Mouse (Mus musculus): ENCODE data around the gene Taf3. TPM values are rescaled to one million over a fixed set of nuclear protein-coding genes. Genes with fewer than 3 reads are reported as not detected.

The Taf3 gene
- total and polyA plus RNA-seq, 2 experiments: 1.1 to 2.6 TPM

GRCm38 (mm10) chr2:9996111-9996510, 52.3 kb downstream of the Taf3 start:
- WGBS: 81% methylated on average over 5 of the region's 5 CpGs
- H3K27me3 ChIP-seq (ENCODE audit: control insufficient read depth, insufficient read depth, low read length): no peaks in the 10 kb centered on the region
- peaks cover 17% of the 10 kb centered on the region; the same call in 1 of the 2 replicates for H3K79me2 ChIP-seq (ENCODE audit: control insufficient read depth, insufficient read depth, low read length)
- DNase-seq (ENCODE audit: extremely low read depth, low read depth, low spot score): peak; percentile 37
- no peak overlapping the region for H3K4me3 ChIP-seq (ENCODE audit: insufficient read depth, low read depth, low read length)
- H3K27ac ChIP-seq (replicated peaks; ENCODE audit: insufficient read depth, low read depth, low read length): no peak overlapping the region
- no peaks in the 10 kb centered on the region for H3K36me3 ChIP-seq (ENCODE audit: control insufficient read depth, insufficient read depth, low read length)
- TF ChIP-seq CTCF (IDR thresholded peaks at IDR 0.05; ENCODE audit: low read depth, low read length) (no peak), POLR2A (IDR thresholded peaks at IDR 0.05; ENCODE audit: extremely low read depth, insufficient read depth, low read length) (no peak)
- no peak overlapping the region for H3K9ac ChIP-seq (ENCODE audit: low read depth, low read length)
- H3K4me1 ChIP-seq (ENCODE audit: control insufficient read depth, insufficient read depth, low read length): no peaks in the 10 kb centered on the region

GRCm38 (mm10) chr2:9990690-9991229, 57.6 kb downstream of the Taf3 start:
- DNase-seq (ENCODE audit: extremely low read depth, low read depth, low spot score): peak; percentile 18
- Histone ChIP-seq H3K4me1 (ENCODE audit: control insufficient read depth, insufficient read depth, low read length) (peaks cover 13% of the 10 kb centered on the region), H3K79me2 (ENCODE audit: control insufficient read depth, insufficient read depth, low read length) (peaks cover 7% of the 10 kb centered on the region; the same call in 1 of the 2 replicates), H3K27me3 (ENCODE audit: control insufficient read depth, insufficient read depth, low read length) (no peaks in the 10 kb centered on the region), H3K9ac (ENCODE audit: low read depth, low read length) (no peak overlapping the region), H3K4me3 (ENCODE audit: insufficient read depth, low read depth, low read length) (no peak overlapping the region), H3K36me3 (ENCODE audit: control insufficient read depth, insufficient read depth, low read length) (no peaks in the 10 kb centered on the region), H3K27ac (replicated peaks; ENCODE audit: insufficient read depth, low read depth, low read length) (no peak overlapping the region)
- 43% methylated on average over 4 of the region's 4 CpGs for WGBS
- TF ChIP-seq POLR2A (IDR thresholded peaks at IDR 0.05; ENCODE audit: extremely low read depth, insufficient read depth, low read length) (no peak), CTCF (IDR thresholded peaks at IDR 0.05; ENCODE audit: low read depth, low read length) (no peak)

DNA sequence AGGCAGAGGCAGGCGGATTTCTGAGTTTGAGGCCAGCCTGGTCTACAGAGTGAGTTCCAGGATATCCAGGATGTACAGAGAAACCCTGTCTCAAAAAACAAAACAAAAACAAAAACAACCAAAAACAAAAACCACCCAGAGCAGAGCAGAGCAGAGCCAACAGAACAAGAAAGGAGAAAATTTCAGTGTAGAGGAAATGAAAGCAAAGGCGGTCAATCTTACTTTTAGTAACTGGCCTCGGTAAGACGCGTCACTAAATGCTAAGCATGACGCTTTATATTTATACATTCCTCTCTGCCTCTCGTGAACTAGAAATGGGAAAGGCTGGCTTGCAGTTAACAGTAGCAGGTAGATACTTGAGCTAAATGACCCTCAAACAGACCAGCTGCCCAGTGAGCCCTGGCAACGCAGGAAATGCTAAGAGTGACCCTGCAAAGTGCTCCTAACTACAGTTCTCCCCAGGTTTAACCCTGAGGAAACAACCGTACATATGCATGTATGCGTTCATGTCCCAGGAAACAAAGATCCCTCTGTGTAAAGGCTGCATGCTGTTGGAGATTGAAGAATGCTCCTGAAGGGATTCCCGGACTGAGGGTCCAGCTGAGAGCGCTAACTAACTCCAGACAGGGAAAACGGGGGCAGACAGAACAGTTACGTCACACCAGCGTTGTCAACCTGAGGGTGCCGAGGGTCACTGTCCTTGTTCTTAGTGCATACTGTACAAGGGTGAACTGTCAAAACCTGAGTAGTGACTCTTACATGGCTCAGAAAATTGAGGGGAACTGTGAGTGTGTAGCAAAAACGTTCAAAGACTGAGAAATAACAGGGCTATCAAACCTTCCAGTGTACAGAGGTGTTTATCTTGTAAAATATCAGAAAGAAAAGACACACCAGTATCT, 58.5 kb downstream of the Taf3 start:
- no peaks in the 10 kb centered on the region for H3K27me3 ChIP-seq (ENCODE audit: control insufficient read depth, insufficient read depth, low read length)
- H3K4me3 ChIP-seq (ENCODE audit: insufficient read depth, low read depth, low read length): no peak overlapping the region
- H3K27ac ChIP-seq (replicated peaks; ENCODE audit: insufficient read depth, low read depth, low read length): no peak overlapping the region
- peak; percentile 60 for DNase-seq (ENCODE audit: extremely low read depth, low read depth, low spot score)
- H3K36me3 ChIP-seq (ENCODE audit: control insufficient read depth, insufficient read depth, low read length): no peaks in the 10 kb centered on the region
- 53% methylated on average over 17 of the region's 17 CpGs for WGBS
- peaks cover 13% of the 10 kb centered on the region for H3K4me1 ChIP-seq (ENCODE audit: control insufficient read depth, insufficient read depth, low read length)
- TF ChIP-seq CTCF (IDR thresholded peaks at IDR 0.05; ENCODE audit: low read depth, low read length): no peak
- no peak overlapping the region for H3K9ac ChIP-seq (ENCODE audit: low read depth, low read length)
- peaks cover 7% of the 10 kb centered on the region; the same call in 1 of the 2 replicates for H3K79me2 ChIP-seq (ENCODE audit: control insufficient read depth, insufficient read depth, low read length)

DNA sequence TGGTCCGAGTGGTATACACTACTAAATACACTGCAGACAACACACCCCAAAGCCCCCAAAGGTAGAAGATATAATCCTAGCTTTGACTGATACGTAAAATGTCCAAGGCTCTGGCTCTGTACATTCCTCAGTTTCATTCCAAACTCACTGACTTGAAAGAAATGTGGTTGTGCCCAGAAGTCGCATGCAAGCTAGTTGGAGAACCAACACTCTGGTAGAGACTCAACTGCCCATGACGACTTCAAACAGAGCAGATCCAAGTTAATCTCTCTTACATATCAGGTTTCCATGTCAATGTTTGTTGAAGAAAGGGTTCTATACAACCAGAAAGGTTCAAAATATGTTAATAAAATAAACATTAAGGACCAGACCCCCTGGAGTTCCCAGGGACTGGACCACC, 60.1 kb downstream of the Taf3 start:
- no peak overlapping the region for H3K27ac ChIP-seq (replicated peaks; ENCODE audit: insufficient read depth, low read depth, low read length)
- 91% methylated on average over 4 of the region's 4 CpGs for WGBS
- no peaks in the 10 kb centered on the region for H3K36me3 ChIP-seq (ENCODE audit: control insufficient read depth, insufficient read depth, low read length)
- no peaks in the 10 kb centered on the region for H3K27me3 ChIP-seq (ENCODE audit: control insufficient read depth, insufficient read depth, low read length)
- TF ChIP-seq POLR2A (IDR thresholded peaks at IDR 0.05; ENCODE audit: extremely low read depth, insufficient read depth, low read length) (no peak), CTCF (IDR thresholded peaks at IDR 0.05; ENCODE audit: low read depth, low read length) (no peak)
- H3K9ac ChIP-seq (ENCODE audit: low read depth, low read length): no peak overlapping the region
- no peak for DNase-seq (ENCODE audit: extremely low read depth, low read depth, low spot score)
- H3K4me1 ChIP-seq (ENCODE audit: control insufficient read depth, insufficient read depth, low read length): peaks cover 15% of the 10 kb centered on the region
- H3K79me2 ChIP-seq (ENCODE audit: control insufficient read depth, insufficient read depth, low read length): peaks cover 5% of the 10 kb centered on the region; the same call in 1 of the 2 replicates
- H3K4me3 ChIP-seq (ENCODE audit: insufficient read depth, low read depth, low read length): no peak overlapping the region

- peaks cover 3% of the 10 kb centered on the region; the same call in 1 of the 2 replicates for H3K79me2 ChIP-seq (ENCODE audit: control insufficient read depth, insufficient read depth, low read length)
- no peak for TF ChIP-seq POLR2A (IDR thresholded peaks at IDR 0.05; ENCODE audit: extremely low read depth, insufficient read depth, low read length)
- TF ChIP-seq CTCF (IDR thresholded peaks at IDR 0.05; ENCODE audit: low read depth, low read length): no peak
- H3K4me1 ChIP-seq (ENCODE audit: control insufficient read depth, insufficient read depth, low read length): peaks cover 19% of the 10 kb centered on the region
- no peak overlapping the region for H3K9ac ChIP-seq (ENCODE audit: low read depth, low read length)
- no peak overlapping the region for H3K4me3 ChIP-seq (ENCODE audit: insufficient read depth, low read depth, low read length)
- 6% methylated on average over 6 of the region's 6 CpGs for WGBS
- H3K36me3 ChIP-seq (ENCODE audit: control insufficient read depth, insufficient read depth, low read length): no peaks in the 10 kb centered on the region
- no peak overlapping the region for H3K27ac ChIP-seq (replicated peaks; ENCODE audit: insufficient read depth, low read depth, low read length)
- DNase-seq (ENCODE audit: extremely low read depth, low read depth, low spot score): peak; percentile 56
- no peaks in the 10 kb centered on the region for H3K27me3 ChIP-seq (ENCODE audit: control insufficient read depth, insufficient read depth, low read length)
Observed at GRCm38 (mm10) chr2:9985979-9986447, 62.4 kb downstream of the Taf3 start.

Measured in liver, adult 2 months (tissue).